Mouse (Mus musculus) thymus, adult 2 months (tissue): Measurements from ENCODE around the gene Hsp90ab1.

Source experiments
- CTCF ChIP-seq: fragments of 200-500 bp; IDR thresholded peaks from 2 replicates; pipeline ENCODE4 v1.5.1; 2012; ENCODE audit warnings: mild to moderate bottlenecking, control low read depth, low read length, moderate library complexity, borderline replicate concordance; ENCODE audit not compliant: control insufficient read depth, poor library complexity, insufficient read depth; ENCODE audit errors: extremely low read depth
- POLR2A ChIP-seq: fragments of 200-500 bp; IDR thresholded peaks from 2 replicates; pipeline ENCODE4 v1.6.1; 2012; ENCODE audit warnings: mild to moderate bottlenecking, low read length, control low read depth, moderate library complexity; ENCODE audit not compliant: control insufficient read depth, poor library complexity, insufficient read depth; ENCODE audit errors: extremely low read depth

GRCm38 (mm10) chr17:45574129-45574761 lies 1.2 kb upstream of the Hsp90ab1 start:
- TF ChIP-seq POLR2A (no peak), CTCF (no peak)
